Mouse (Mus musculus) B cell, adult 2 months (primary cell): ENCODE data around the gene 1500015O10Rik.

Experiments
- DNase-seq, 2 experiments: peaks; one replicate each; pipeline ENCODE4 v3.0.0; 2022

The 1500015O10Rik gene

GRCm38 (mm10) chr1:43730491-43730924 lies at the start of gene 1500015O10Rik:
1500015O10Rik (plus strand) TSS chr1:43730602.
- no peak for DNase-seq

DNA sequence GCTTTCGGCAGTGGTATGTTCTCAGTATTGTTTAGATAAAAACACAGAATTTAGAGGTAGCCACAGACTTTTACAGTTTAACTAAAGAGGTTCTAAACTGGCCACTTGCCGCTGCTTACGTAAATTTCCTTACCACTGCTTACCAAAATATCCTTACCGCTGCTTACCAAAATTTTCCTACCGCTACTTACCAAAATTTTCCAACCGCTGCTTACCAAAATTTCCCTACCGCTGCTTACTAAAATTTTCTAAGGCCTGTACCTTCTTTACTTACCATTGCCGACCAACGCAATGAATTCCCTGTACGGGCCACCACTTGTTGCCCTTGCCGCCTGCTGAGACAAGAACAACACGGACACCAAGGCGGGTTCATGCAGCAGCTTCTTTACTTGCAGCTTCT lies 40.4 kb upstream of the 1500015O10Rik start:
- no peak for DNase-seq

GRCm38 (mm10) chr1:43690507-43690906 lies 39.9 kb upstream of the 1500015O10Rik start:
- DNase-seq = no peak

DNA sequence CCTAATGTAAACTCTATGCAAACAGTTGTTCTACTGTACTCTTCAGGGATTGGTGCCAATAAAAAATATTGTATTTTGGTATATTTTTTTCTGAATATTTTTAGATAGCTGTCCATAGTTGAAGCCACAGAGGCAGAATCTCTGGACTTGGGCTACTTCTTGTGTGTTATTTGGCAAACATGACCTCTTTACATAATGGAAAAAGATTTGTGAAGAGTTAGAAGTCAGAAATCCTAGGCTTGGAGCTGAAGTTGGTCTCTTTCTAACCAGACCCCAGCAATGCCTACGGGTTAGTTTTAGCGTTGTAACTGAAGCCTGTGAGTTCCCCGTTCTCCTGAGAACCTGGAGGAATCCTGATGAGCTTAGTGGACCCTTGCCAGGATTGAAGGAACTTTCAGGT lies 36.3 kb upstream of the 1500015O10Rik start:
- DNase-seq = no peak

- DNase-seq = no peak
Observed at GRCm38 (mm10) chr1:43694851-43695545, 35.4 kb upstream of the 1500015O10Rik start.

- DNase-seq = no peak
Observed at GRCm38 (mm10) chr1:43698577-43699000, 31.8 kb upstream of the 1500015O10Rik start.

GRCm38 (mm10) chr1:43714841-43715240 lies 15.6 kb upstream of the 1500015O10Rik start:
- no peak for DNase-seq

GRCm38 (mm10) chr1:43717967-43718366 lies 12.4 kb upstream of the 1500015O10Rik start:
- DNase-seq = no peak

- no peak for DNase-seq
Observed at GRCm38 (mm10) chr1:43718793-43719192, 11.6 kb upstream of the 1500015O10Rik start.

DNA sequence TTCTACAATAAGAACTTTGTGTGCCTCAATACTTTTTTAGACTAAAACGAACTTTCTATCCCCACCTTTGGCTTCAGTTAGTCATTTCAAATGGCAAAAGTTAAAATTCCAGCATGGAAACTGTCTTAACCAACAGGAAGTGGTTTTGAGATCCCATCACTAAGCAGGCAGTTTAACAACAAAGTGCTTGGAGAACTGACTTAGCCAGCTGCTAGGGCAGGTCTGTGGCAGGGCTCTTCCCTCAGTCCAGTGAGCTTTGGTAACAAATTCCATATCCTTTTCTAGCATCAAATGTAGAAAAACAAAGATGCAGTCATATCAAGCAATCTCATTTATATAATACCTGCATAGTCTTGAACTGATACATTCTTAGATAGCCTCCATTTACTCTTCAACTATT lies 7.9 kb upstream of the 1500015O10Rik start:
- DNase-seq = no peak

- peak in 1 of 2 experiments; percentile 2 for DNase-seq
Observed at GRCm38 (mm10) chr1:43732100-43732499, 1.7 kb downstream of the 1500015O10Rik start.

- DNase-seq = no peak
Observed at GRCm38 (mm10) chr1:43732657-43733056, 2.3 kb downstream of the 1500015O10Rik start.

- peak; percentile 25 to 31 for DNase-seq
Observed at GRCm38 (mm10) chr1:43737812-43738518, 7.6 kb downstream of the 1500015O10Rik start.

GRCm38 (mm10) chr1:43738519-43738894 lies 8.1 kb downstream of the 1500015O10Rik start:
- DNase-seq = no peak

- no peak for DNase-seq
Observed at GRCm38 (mm10) chr1:43754448-43755312, 24.3 kb downstream of the 1500015O10Rik start.

- DNase-seq = no peak
Observed at GRCm38 (mm10) chr1:43760085-43760484, 29.7 kb downstream of the 1500015O10Rik start.

DNA sequence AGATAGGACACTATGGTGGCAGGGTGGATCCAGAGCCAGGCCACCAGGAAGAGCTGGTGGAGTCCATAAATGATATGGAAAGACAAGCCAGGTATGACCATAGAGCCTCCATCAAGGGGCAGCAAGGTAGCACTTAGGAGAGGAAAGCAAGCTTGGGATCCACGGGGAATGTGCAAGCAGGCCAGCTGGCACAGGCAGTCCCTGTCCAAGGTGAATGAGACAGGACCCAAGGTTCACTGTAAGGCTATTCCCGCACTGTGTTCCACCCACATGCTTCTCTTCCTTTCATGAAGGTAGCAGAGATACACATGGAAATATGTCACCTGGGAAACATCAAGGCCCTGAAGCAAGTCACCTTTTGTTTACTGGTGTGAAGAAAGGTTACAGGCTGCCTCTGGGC lies 34.1 kb downstream of the 1500015O10Rik start:
- no peak for DNase-seq

- no peak for DNase-seq
Observed at GRCm38 (mm10) chr1:43766328-43766727, 35.9 kb downstream of the 1500015O10Rik start.

- no peak for DNase-seq
Observed at GRCm38 (mm10) chr1:43768385-43768990, 38.1 kb downstream of the 1500015O10Rik start.

- no peak for DNase-seq
Observed at GRCm38 (mm10) chr1:43769348-43769747, 38.9 kb downstream of the 1500015O10Rik start.

GRCm38 (mm10) chr1:43770032-43770431 lies 39.6 kb downstream of the 1500015O10Rik start:
- no peak for DNase-seq

GRCm38 (mm10) chr1:43772694-43773093 lies 42.3 kb downstream of the 1500015O10Rik start:
- DNase-seq = no peak

DNA sequence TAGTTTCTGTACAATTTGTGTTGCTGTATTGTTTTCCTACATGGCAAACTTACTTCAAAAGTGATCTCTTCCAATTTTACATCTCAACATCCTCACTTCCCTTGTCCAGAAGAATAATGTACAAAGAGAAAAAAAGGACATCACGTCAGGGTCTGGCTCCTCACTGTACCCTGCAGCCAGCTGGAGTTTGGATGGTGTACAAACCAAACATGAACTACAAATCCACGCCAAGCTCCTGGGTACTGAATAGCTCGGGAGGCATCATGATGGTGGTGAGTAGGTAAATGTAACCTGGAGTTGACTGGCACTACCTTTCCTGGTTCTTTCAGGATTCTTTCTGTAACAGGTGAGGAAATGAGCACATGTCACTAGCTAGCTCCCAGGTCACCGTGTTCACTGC lies 43.7 kb downstream of the 1500015O10Rik start:
- no peak for DNase-seq
